Mouse (Mus musculus) C2C12 (cell line): ENCODE data around the gene Psmc3.

ENCODE experiments used
- CTCF ChIP-seq: IDR thresholded peaks from one replicate; pipeline ENCODE4 v1.5.1; 2011; ENCODE audit not compliant: control insufficient read depth, insufficient read depth, insufficient read length
- MYOG ChIP-seq: IDR thresholded peaks from one replicate; pipeline ENCODE4 v1.6.1; 2011; ENCODE audit not compliant: control insufficient read depth, insufficient read length; ENCODE audit errors: extremely low read depth

DNA sequence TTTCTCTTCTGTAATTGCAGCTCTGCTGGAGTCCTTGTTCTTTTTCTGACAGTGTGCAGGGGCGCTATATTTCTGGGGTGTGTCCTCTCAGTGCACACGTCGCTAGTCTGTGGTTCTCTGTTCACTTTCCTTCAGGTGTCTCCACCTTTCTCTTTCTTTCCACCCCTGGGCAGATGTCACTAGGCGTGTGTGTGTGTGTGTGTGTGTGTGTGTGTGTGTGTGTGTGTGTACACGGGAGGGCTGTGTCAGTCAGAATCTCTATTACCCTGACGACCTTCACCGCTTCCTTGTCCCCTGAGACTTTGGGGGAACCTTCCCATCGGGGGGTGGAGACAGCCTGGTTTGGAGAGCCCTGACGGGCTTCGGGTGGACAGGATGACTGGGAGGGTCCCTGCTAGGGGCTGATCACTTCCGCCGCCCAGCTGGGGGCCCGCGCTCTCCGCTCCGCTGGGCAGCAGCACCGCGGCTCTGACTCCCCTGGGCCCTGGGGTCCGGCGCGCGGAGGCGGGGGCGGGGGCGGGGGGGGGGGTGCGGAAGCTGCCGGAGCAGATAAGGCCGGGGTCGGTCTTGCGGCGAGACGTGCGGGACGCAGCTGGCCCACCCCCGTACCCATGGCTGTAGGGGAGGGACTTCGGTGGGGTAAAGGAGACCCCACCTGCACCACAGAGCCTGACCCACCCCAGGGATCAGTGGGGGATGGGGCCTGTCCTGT, 24.7 kb downstream of the Psmc3 start:
- TF ChIP-seq CTCF: no peak
- no peak for TF ChIP-seq MYOG
